Mouse (Mus musculus) kidney, adult 2 months (tissue): ENCODE measurements around the gene Sgsm2. TPM values are rescaled to one million over a fixed set of nuclear protein-coding genes. Genes with fewer than 3 reads are reported as not detected.

Experiments used
- DNase-seq: peaks from one replicate; pipeline ENCODE4 v3.0.0; 2021
- H3K27ac ChIP-seq: fragments of 200-500 bp; 2 replicates; pipeline ENCODE4 v1.5.1; 2012; ENCODE audit warnings: low read depth, low read length, control low read depth, inconsistent platforms; ENCODE audit not compliant: insufficient read depth
- H3K27me3 ChIP-seq: fragments of 200-500 bp; replicated peaks from 2 replicates; pipeline ENCODE4 v1.6.1; 2012; ENCODE audit warnings: mild to moderate bottlenecking, moderate library complexity, low read length, inconsistent platforms; ENCODE audit not compliant: control insufficient read depth, insufficient read depth
- H3K36me3 ChIP-seq: fragments of 200-500 bp; 2 replicates; pipeline ENCODE4 v1.6.1; 2012; ENCODE audit warnings: mild to moderate bottlenecking, moderate library complexity, low read length, inconsistent platforms; ENCODE audit not compliant: control insufficient read depth, insufficient read depth
- H3K4me1 ChIP-seq: fragments of 200-500 bp; 2 replicates; pipeline ENCODE4 v1.6.1; 2011; ENCODE audit warnings: low read length; ENCODE audit not compliant: control insufficient read depth, insufficient read depth
- H3K4me3 ChIP-seq: fragments of 200-500 bp; 2 replicates; pipeline ENCODE4 v1.5.1; 2011; ENCODE audit warnings: mild to moderate bottlenecking, low read depth, low read length, control low read depth; ENCODE audit not compliant: insufficient read depth
- CTCF ChIP-seq: fragments of 200-500 bp; conservative IDR thresholded peaks from 2 replicates; pipeline ENCODE4 v1.5.1; 2011; ENCODE audit warnings: low read depth, mild to moderate bottlenecking, control low read depth, low read length, moderate library complexity, mixed read lengths; ENCODE audit not compliant: insufficient read depth, insufficient read length
- POLR2A ChIP-seq: fragments of 200-500 bp; IDR thresholded peaks from one replicate; pipeline ENCODE4 v1.6.1; 2011; ENCODE audit warnings: low read depth, low read length, control low read depth
- WGBS: fragments of 180-500 bp; shearing (Covaris S2); methylation state at CpG from one replicate; pipeline ENCODE4 v1.1.7; 2018; 5-methylcytosine and 5-hydroxymethylcytosine counted together
- polyA plus RNA-seq: library from polyadenylated mRNA; depleted of rRNA; stranded (reverse); fragments of >200 nt; gene quantifications from 2 replicates; pipeline ENCODE4 v1.2.3, GENCODE M21; 2012

Gene Sgsm2
- polyA plus RNA-seq, 1 experiment: 27.5 TPM

DNA sequence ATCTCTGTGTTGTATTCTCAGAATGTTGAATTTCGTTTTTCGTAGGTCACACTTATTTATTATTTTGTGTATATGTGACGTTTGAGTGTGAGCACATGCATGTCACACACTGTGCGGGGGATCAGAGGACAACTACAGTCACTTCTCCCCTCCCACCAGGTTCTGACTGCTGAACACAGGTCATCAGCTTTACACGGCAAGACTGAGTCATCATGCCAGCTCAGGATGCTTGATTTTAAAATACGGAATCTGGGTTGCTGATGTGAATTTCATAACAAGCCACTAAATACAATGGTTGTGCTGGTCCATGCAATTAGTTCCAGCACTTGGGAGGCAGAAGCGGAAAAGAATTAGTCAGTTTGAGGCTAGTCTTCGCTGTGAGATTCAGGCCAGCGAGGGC lies 15.9 kb downstream of the Sgsm2 start:
- H3K4me1 ChIP-seq: no peaks in the 10 kb centered on the region; the same call in 1 of the 2 replicates
- no peaks in the 10 kb centered on the region for H3K27me3 ChIP-seq
- 86% methylated on average over 9 of the region's 9 CpGs for WGBS
- H3K4me3 ChIP-seq: no peak overlapping the region
- DNase-seq: no peak
- no peaks in the 10 kb centered on the region for H3K36me3 ChIP-seq
- TF ChIP-seq CTCF: no peak
- TF ChIP-seq POLR2A: no peak
- H3K27ac ChIP-seq: no peak overlapping the region

DNA sequence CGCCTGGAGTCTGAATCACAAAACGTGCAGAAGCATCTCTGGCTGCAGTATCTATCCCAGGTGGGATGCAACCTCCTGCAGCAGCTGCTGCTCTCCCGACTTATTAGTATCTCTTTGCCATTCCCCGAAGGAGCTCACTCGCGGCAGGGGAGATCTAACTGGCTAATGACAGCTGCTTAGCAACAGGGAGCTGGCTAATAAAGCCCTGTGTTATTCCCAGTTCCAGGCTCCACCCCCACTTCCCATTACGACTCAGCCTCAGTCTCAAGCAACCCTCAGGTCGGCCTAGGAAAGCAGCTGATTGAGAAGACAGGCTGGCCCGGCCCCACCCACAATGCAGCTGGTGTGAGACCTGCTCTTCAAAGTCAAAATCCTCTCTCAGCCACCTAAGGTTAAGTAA lies 20.1 kb downstream of the Sgsm2 start:
- WGBS: 15% methylated on average over 9 of the region's 9 CpGs
- H3K4me1 ChIP-seq: no peaks in the 10 kb centered on the region; the same call in 1 of the 2 replicates
- DNase-seq: peak; percentile 51
- H3K27ac ChIP-seq: no peak overlapping the region
- H3K4me3 ChIP-seq: no peak overlapping the region
- H3K36me3 ChIP-seq: no peaks in the 10 kb centered on the region
- H3K27me3 ChIP-seq: no peaks in the 10 kb centered on the region
- TF ChIP-seq CTCF: no peak
- TF ChIP-seq POLR2A: no peak

DNA sequence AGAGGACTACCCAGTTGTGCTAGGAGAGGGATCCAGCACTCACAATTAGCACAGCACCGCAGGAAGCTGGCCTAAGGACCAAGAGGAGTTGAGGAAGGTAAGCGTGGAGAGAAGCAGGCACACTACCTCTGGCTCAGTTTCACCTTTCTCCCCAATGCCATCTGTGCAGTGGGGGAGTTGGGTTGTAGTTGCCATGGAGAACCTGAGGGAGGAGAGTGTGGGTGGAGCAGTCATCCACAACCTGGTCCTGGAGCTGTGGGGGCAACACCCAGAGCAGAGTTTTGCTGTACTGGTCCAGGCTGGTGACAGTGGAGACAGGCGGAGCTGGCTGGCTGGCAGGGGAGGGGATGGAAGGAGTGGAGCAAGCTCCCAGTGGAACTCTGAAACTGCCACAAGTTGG lies 22.2 kb downstream of the Sgsm2 start:
- Histone ChIP-seq H3K27me3 (no peaks in the 10 kb centered on the region), H3K4me3 (no peak overlapping the region), H3K36me3 (no peaks in the 10 kb centered on the region), H3K27ac (no peak overlapping the region), H3K4me1 (peaks cover under 1% of the 10 kb centered on the region; the same call in 1 of the 2 replicates)
- WGBS: 76% methylated on average over 3 of the region's 3 CpGs
- TF ChIP-seq CTCF: no peak
- no peak for TF ChIP-seq POLR2A
- no peak for DNase-seq

DNA sequence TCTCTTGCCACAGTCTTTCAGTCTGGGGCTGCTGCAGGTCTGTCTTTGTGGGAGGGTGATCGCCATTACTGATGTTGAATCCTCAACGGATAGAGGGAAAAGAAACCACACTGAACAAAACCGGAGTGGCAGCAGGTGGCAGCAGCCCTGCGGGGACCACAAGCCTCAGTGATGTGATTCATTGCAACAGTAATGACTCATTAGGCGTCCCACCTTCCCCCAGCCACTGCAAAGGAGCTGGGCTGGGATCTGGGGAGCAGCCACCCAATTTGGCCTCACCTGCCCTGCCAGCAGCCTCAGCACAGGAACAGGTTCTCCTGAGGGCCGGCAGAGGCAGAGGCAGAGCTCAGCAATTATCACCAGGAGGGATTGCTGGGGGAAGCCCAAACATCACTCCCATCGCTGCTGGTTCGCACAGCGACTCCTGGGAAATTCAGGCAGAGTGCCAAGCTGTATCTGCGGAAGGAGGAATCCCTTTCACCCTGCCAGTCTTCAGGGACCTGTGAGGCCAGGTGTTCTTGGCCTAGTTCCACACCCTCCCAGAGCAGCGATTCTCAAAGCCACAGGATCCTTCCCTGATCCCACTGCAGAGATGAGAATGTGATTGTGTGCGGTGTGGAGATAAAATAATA lies 25.8 kb downstream of the Sgsm2 start:
- Histone ChIP-seq H3K4me3 (no peak overlapping the region), H3K27me3 (no peaks in the 10 kb centered on the region), H3K27ac (no peak overlapping the region), H3K36me3 (no peaks in the 10 kb centered on the region), H3K4me1 (0 out of 2 replicates have a peak, but pooled peaks cover 4% of the 10 kb centered on the region)
- TF ChIP-seq POLR2A (no peak), CTCF (no peak; the same call in 1 of the 2 replicates)
- no peak for DNase-seq
- WGBS: 35% methylated on average over 12 of the region's 12 CpGs

DNA sequence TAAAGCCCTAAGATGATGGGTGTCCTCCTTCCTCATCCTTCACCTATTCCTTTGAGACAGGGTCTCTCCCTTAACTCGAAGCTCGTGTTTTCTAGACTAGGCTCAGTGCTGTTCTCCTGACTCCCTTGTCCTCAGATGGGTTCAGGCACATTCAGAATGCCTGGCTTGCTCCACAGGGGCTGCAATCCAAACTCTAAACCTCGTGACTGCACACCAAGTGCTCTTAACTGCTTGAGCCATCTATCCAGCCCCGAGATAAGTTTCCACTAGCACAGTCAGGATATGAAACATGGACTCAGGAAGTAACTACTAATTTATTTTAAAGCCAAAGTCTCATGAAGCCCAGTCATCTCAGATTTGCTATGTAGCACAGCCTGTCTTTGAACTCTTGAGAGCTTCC lies 26.3 kb downstream of the Sgsm2 start:
- no peak for TF ChIP-seq POLR2A
- TF ChIP-seq CTCF: no peak
- H3K4me3 ChIP-seq: no peak overlapping the region
- 0 out of 2 replicates have a peak, but pooled peaks cover 4% of the 10 kb centered on the region for H3K4me1 ChIP-seq
- 47% methylated on average over 4 of the region's 4 CpGs for WGBS
- H3K27me3 ChIP-seq: no peaks in the 10 kb centered on the region
- peak; percentile 31 for DNase-seq
- H3K36me3 ChIP-seq: no peaks in the 10 kb centered on the region
- H3K27ac ChIP-seq: no peak overlapping the region

DNA sequence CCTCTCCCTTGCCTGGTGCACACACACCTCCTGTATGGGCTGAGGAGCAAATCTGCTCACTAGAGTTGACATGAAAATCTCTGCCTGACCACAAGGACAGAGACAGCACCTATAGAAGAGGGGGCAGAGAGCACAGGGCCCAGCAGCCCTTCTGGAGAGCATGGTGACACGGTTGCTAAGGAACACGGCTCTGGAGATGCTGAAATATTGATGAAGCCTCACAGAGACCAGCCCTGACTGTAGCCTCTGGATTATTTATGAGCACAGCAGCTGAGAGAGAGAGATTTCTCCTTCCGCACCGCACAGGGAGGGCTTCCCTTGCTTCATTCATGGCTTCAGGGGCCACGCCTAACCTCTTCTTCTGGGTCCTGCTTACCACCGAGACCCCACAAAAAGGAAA lies 27.3 kb downstream of the Sgsm2 start:
- 0 out of 2 replicates have a peak, but pooled peaks cover 4% of the 10 kb centered on the region for H3K4me1 ChIP-seq
- H3K36me3 ChIP-seq: no peaks in the 10 kb centered on the region
- no peak overlapping the region for H3K4me3 ChIP-seq
- DNase-seq: no peak
- TF ChIP-seq POLR2A: no peak
- no peak for TF ChIP-seq CTCF
- H3K27me3 ChIP-seq: no peaks in the 10 kb centered on the region
- 88% methylated on average over 6 of the region's 6 CpGs for WGBS
- no peak overlapping the region for H3K27ac ChIP-seq

DNA sequence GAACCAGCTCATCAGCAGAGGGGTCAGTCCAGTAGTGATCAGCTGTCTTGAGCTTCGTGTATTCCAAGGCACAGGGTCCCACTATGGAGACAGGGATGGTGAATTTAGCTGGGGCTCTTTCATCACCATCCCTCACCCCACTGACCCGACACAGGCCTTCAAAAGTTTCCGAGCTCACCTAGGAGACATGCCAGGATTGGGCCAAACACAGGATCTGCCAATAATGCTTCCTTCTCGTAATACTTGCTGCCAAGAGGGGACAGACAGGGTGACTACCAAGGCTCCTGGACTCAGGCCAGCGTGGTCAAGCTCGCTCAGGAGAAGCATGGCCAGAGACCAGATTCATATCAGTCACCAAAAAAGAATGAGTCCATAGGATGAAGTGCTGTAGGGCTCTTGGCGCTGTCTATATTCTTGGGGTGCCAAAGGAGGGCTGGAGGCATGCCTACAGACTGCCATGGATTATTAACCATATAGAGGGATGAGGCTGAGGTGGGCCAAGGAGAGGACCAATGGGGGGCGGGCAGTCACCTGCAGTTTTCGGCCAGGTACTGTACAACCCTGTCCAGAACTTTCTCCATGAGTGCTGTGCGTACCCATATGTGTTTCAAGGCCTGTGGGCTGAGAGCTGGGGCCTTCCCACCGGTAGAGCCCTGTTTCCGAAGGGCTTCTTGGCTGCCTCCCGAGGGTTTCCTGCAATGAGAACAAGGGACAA lies 28.7 kb downstream of the Sgsm2 start:
- Histone ChIP-seq H3K27me3 (no peaks in the 10 kb centered on the region), H3K36me3 (no peaks in the 10 kb centered on the region), H3K27ac (no peak overlapping the region), H3K4me3 (no peak overlapping the region), H3K4me1 (0 out of 2 replicates have a peak, but pooled peaks cover 4% of the 10 kb centered on the region)
- no peak for DNase-seq
- no peak for TF ChIP-seq CTCF
- no peak for TF ChIP-seq POLR2A
- WGBS: 89% methylated on average over 13 of the region's 13 CpGs
